In the genomic region with DNA sequence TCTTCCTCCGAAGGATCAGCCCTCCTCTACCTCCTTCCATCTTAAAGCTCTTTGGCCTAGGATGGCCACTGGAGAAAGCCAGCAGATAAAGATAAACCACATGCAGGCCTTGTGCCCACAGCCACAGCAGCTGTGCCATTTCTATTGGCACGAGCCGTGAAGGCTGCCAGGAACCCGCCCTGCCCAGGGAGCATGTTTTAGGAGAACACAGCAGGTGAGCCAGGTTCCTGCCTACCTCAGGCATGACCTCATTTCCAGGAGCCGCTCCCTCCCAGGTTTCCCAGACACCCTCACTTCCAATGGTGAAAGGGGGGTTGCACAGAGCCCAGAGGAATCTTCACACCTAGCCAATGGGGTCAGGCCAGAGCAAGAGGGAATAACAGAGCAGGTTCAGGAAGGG, we compare ENCODE assay signal across 12 mouse cellular contexts. TPM values are rescaled to one million over a fixed set of nuclear protein-coding genes. Genes with fewer than 3 reads are reported as not detected.
DNase-seq lines count a peak whose midpoint lies in the region; ATAC-seq and TF ChIP-seq lines count a peak whose summit lies in the region.
"Had no signal": no experiment of that assay in that cellular context is flagged by ENCODE, and none has a peak within 500 bp of the region (broad histone marks: within the 10 kb centered on the region; RNA-seq: fewer than 3 reads in every experiment).

No protein-coding gene starts in this region.

- H3K4me3 ChIP-seq in limb, embryonic 15.5 days = no peak overlapping the region
- H3K4me3 ChIP-seq in limb, embryonic 10.5 days = no peak overlapping the region
- no peak overlapping the region for H3K4me3 ChIP-seq in stomach, postnatal 0 days (ENCODE audit: low read depth, low read length)
- H3K4me3 ChIP-seq: forebrain, embryonic 15.5 days had no signal

- H3K36me3 ChIP-seq in limb, embryonic 15.5 days = no peaks in the 10 kb centered on the region
- no peaks in the 10 kb centered on the region for H3K36me3 ChIP-seq in limb, embryonic 10.5 days
- H3K36me3 ChIP-seq in stomach, postnatal 0 days (ENCODE audit: control insufficient read depth, insufficient read depth, low read length) = no peaks in the 10 kb centered on the region
- H3K36me3 ChIP-seq: forebrain, embryonic 15.5 days had no signal

- DNase-seq in cerebellum, postnatal 4 days (ENCODE audit: low spot score in 2 of 2) = no peak
- no peak for DNase-seq in limb, embryonic 10.5 days (ENCODE audit: low spot score)
- peak; percentile 63 to 71 for DNase-seq in kidney, postnatal 36 days
- DNase-seq in stomach, postnatal 0 days (ENCODE audit: low spot score) = peak; percentile 82
- DNase-seq in right cerebral cortex, postnatal 14 days = no peak
- DNase-seq in urinary bladder, postnatal 10 days (ENCODE audit: low spot score) = no peak
- DNase-seq: adrenal gland, postnatal 36 days; right cerebral cortex, adult 18-20 months had no signal

- H3K27ac ChIP-seq in limb, embryonic 15.5 days = no peak overlapping the region
- H3K27ac ChIP-seq in limb, embryonic 10.5 days = no peak overlapping the region
- H3K27ac ChIP-seq in stomach, postnatal 0 days (replicated peaks) = peak overlapping the region; percentile 18
- H3K27ac ChIP-seq: forebrain, embryonic 15.5 days had no signal

- 0 out of 2 replicates have a peak, but pooled peaks have one; percentile 49 for ATAC-seq in cerebellum, adult (ENCODE audit: insufficient number of reproducible peaks, low FRiP score, low TSS enrichment)
- no peak for ATAC-seq in limb, embryonic 15.5 days (ENCODE audit: insufficient number of reproducible peaks, low FRiP score, low TSS enrichment, low read depth)
- peak; percentile 29 for ATAC-seq in stomach, postnatal 0 days (ENCODE audit: low FRiP score, low TSS enrichment)
- ATAC-seq: forebrain, embryonic 15.5 days had no signal

- TF ChIP-seq CTCF in stomach, postnatal 0 days (IDR thresholded peaks at IDR 0.05; ENCODE audit: low read depth) = no peak

- no peak overlapping the region for H3K9ac ChIP-seq in limb, embryonic 15.5 days
- H3K9ac ChIP-seq in stomach, postnatal 0 days (ENCODE audit: low read length) = no peak overlapping the region
- H3K9ac ChIP-seq: forebrain, embryonic 15.5 days had no signal

- WGBS in limb, embryonic 15.5 days = 44% methylated on average over 5 of the region's 5 CpGs
- WGBS in limb, embryonic 10.5 days = 70% methylated on average over 5 of the region's 5 CpGs
- WGBS in stomach, postnatal 0 days = 58% methylated on average over 5 of the region's 5 CpGs

- no peak for TF ChIP-seq EP300 in stomach, postnatal 0 days (optimal IDR thresholded peaks at IDR 0.05)

- H3K27me3 ChIP-seq in limb, embryonic 15.5 days = peaks cover 45% of the 10 kb centered on the region
- peaks cover 62% of the 10 kb centered on the region for H3K27me3 ChIP-seq in limb, embryonic 10.5 days (ENCODE audit: low read depth, poor library complexity, severe bottlenecking)
- no peaks in the 10 kb centered on the region for H3K27me3 ChIP-seq in stomach, postnatal 0 days (ENCODE audit: control insufficient read depth, insufficient read depth, low read length)

- no peaks in the 10 kb centered on the region for H3K9me3 ChIP-seq in limb, embryonic 15.5 days
- no peaks in the 10 kb centered on the region for H3K9me3 ChIP-seq in limb, embryonic 10.5 days (replicated peaks)
- no peaks in the 10 kb centered on the region for H3K9me3 ChIP-seq in stomach, postnatal 0 days (ENCODE audit: control insufficient read depth, low read length)
- H3K9me3 ChIP-seq: forebrain, embryonic 15.5 days had no signal

- 0 out of 2 replicates have a peak overlapping the region, but pooled peaks have one; percentile 3 for H3K4me2 ChIP-seq in limb, embryonic 15.5 days
- no peak overlapping the region for H3K4me2 ChIP-seq in stomach, postnatal 0 days (replicated peaks; ENCODE audit: low read depth)
- H3K4me2 ChIP-seq: forebrain, embryonic 15.5 days had no signal

- H3K4me1 ChIP-seq in limb, embryonic 15.5 days = peaks cover 55% of the 10 kb centered on the region
- peaks cover 25% of the 10 kb centered on the region for H3K4me1 ChIP-seq in limb, embryonic 10.5 days
- peaks cover 19% of the 10 kb centered on the region for H3K4me1 ChIP-seq in stomach, postnatal 0 days (replicated peaks; ENCODE audit: control insufficient read depth, insufficient read depth)

RNA-seq across cellular contexts. Expression of gene Itga3, which starts 3.8 kb away (rescaled TPM):
- polyA plus RNA-seq in limb, embryonic 15.5 days (2015; fragmentation: Nextera tagmentation; extraction: Ambion mirVana) = 8.9 and 9.5 TPM in 2 replicates
- 10.2 and 11.1 TPM in 2 replicates for polyA plus RNA-seq in limb, embryonic 10.5 days (2016; fragmentation: Nextera tagmentation; extraction: Ambion mirVana)
- polyA plus RNA-seq in stomach, postnatal 0 days (2015; fragmentation: Nextera tagmentation; extraction: Ambion mirVana) = 15.6 and 17.0 TPM in 2 replicates

RNA-seq across cellular contexts. Expression of gene Pdk2, which starts 31.6 kb away (rescaled TPM):
- 33.4 and 42.9 TPM in 2 replicates for polyA plus RNA-seq in limb, embryonic 15.5 days (2015; fragmentation: Nextera tagmentation; extraction: Ambion mirVana)
- 9.8 and 21.2 TPM in 2 replicates for polyA plus RNA-seq in limb, embryonic 10.5 days (2016; fragmentation: Nextera tagmentation; extraction: Ambion mirVana)
- polyA plus RNA-seq in stomach, postnatal 0 days (2015; fragmentation: Nextera tagmentation; extraction: Ambion mirVana) = 29.8 and 39.0 TPM in 2 replicates

RNA-seq across cellular contexts. Expression of gene Dlx3, which starts 47.1 kb away (rescaled TPM):
- 17.7 and 20.9 TPM in 2 replicates for polyA plus RNA-seq in limb, embryonic 15.5 days (2015; fragmentation: Nextera tagmentation; extraction: Ambion mirVana)
- 6.9 and 9.5 TPM in 2 replicates for polyA plus RNA-seq in limb, embryonic 10.5 days (2016; fragmentation: Nextera tagmentation; extraction: Ambion mirVana)
- 8.0 and 8.5 TPM in 2 replicates for polyA plus RNA-seq in stomach, postnatal 0 days (2015; fragmentation: Nextera tagmentation; extraction: Ambion mirVana)
- polyA plus RNA-seq: forebrain, embryonic 15.5 days; liver, embryonic 16.5 days had no signal

Comparison
In these comparisons a context has a peak if more than half of its experiments do, and no peak if none do; other contexts are left out.
1. DNase-seq: peak in kidney, postnatal 36 days (2 of 2) and stomach, postnatal 0 days (single experiment); none in cerebellum, postnatal 4 days (0 of 2), limb, embryonic 10.5 days (single experiment), right cerebral cortex, postnatal 14 days (single experiment) and urinary bladder, postnatal 10 days (single experiment).